11 mouse cellular contexts compared by ENCODE assay signal in the genomic region with DNA sequence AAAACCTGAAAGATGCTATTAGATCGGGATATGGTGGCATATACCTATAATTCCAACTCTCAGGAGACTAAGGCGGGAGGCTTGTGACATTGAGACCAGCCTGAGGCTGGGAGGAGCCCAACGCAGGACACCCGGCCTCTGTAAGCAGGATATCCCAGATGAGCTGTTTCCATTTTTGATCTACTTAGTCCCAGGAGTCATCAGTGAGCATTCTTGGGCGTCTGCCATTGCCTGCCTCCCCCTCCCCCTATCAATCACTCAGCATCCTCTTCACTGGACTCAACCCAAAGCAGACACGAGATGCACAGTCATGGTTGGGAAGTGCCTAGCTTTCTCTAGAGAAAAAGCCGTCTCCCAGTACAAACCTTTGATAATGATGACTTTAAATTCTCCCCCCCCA.
A peak's percentile ranks its signal among the peaks of the same experiment; 100 is the strongest.
DNase-seq lines count a peak whose midpoint lies in the region; ATAC-seq and TF ChIP-seq lines count a peak whose summit lies in the region.
"Had no signal": no experiment of that assay in that cellular context is flagged by ENCODE, and none has a peak within 500 bp of the region (broad histone marks: within the 10 kb centered on the region; RNA-seq: fewer than 3 reads in every experiment).

No protein-coding gene starts in this region.

- H3K36me3 ChIP-seq in heart, embryonic 10.5 days: no peaks in the 10 kb centered on the region
- no peaks in the 10 kb centered on the region for H3K36me3 ChIP-seq in C2C12 (ENCODE audit: control insufficient read depth, insufficient read depth)
- no peaks in the 10 kb centered on the region for H3K36me3 ChIP-seq in liver, embryonic 12.5 days
- H3K36me3 ChIP-seq: intestine, embryonic 15.5 days; limb, embryonic 15.5 days had no signal

- 47% methylated on average over 7 of the region's 7 CpGs for WGBS in heart, embryonic 10.5 days
- WGBS in liver, embryonic 12.5 days (ENCODE audit: insufficient replicate concordance): 54% methylated on average over 7 of the region's 7 CpGs

- no peak overlapping the region for H3ac ChIP-seq in C2C12 (ENCODE audit: control insufficient read depth, insufficient read length, low read depth)

- no peaks in the 10 kb centered on the region for H3K79me3 ChIP-seq in C2C12 (ENCODE audit: low read depth)

- H3K9ac ChIP-seq in liver, embryonic 12.5 days: no peak overlapping the region
- H3K9ac ChIP-seq: intestine, embryonic 15.5 days; limb, embryonic 15.5 days had no signal

- H3K27me3 ChIP-seq in heart, embryonic 10.5 days (ENCODE audit: insufficient read depth, poor library complexity, severe bottlenecking): no peaks in the 10 kb centered on the region; the same call in 1 of the 2 replicates
- no peaks in the 10 kb centered on the region for H3K27me3 ChIP-seq in C2C12 (ENCODE audit: control insufficient read depth, insufficient read depth, insufficient read length)
- peaks cover 20% of the 10 kb centered on the region for H3K27me3 ChIP-seq in liver, embryonic 12.5 days (replicated peaks)
- H3K27me3 ChIP-seq: intestine, embryonic 15.5 days; limb, embryonic 15.5 days had no signal

- peak; percentile 97 for DNase-seq in heart, adult 11 months
- DNase-seq in heart, embryonic 10.5 days (ENCODE audit: low spot score): no peak
- DNase-seq in adrenal gland, postnatal 36 days: peak; percentile 62 to 75
- DNase-seq in kidney, postnatal 25 days: peak; percentile 71 to 76
- no peak for DNase-seq in ovary, postnatal 14 days (ENCODE audit: low spot score)
- no peak for DNase-seq in cerebellum, adult 9-10 months

- no peak overlapping the region for H3K27ac ChIP-seq in heart, embryonic 10.5 days
- H3K27ac ChIP-seq in liver, embryonic 12.5 days: no peak overlapping the region
- H3K27ac ChIP-seq: intestine, embryonic 15.5 days; limb, embryonic 15.5 days had no signal

- no peaks in the 10 kb centered on the region for H3K79me2 ChIP-seq in C2C12 (ENCODE audit: control insufficient read depth, insufficient read depth)

- H3K4me2 ChIP-seq in liver, embryonic 12.5 days: no peak overlapping the region
- H3K4me2 ChIP-seq: intestine, embryonic 15.5 days; limb, embryonic 15.5 days had no signal

- no peaks in the 10 kb centered on the region for H3K9me3 ChIP-seq in heart, embryonic 10.5 days
- H3K9me3 ChIP-seq in liver, embryonic 12.5 days (replicated peaks): no peaks in the 10 kb centered on the region
- H3K9me3 ChIP-seq: intestine, embryonic 15.5 days; limb, embryonic 15.5 days had no signal

- no peaks in the 10 kb centered on the region for H3K4me1 ChIP-seq in heart, embryonic 10.5 days
- H3K4me1 ChIP-seq in liver, embryonic 12.5 days: no peaks in the 10 kb centered on the region
- H3K4me1 ChIP-seq: intestine, embryonic 15.5 days; limb, embryonic 15.5 days had no signal

- ATAC-seq in liver, embryonic 12.5 days: no peak
- ATAC-seq: activated CD4-positive, CD25-positive, alpha-beta regulatory T cell, adult 4 months; intestine, embryonic 15.5 days had no signal

- no peak overlapping the region for H3K4me3 ChIP-seq in heart, embryonic 10.5 days
- H3K4me3 ChIP-seq in C2C12 (ENCODE audit: insufficient read depth, poor library complexity, severe bottlenecking): no peak overlapping the region
- H3K4me3 ChIP-seq in liver, embryonic 12.5 days: no peak overlapping the region
- H3K4me3 ChIP-seq: intestine, embryonic 15.5 days; limb, embryonic 15.5 days had no signal

- no peak for TF ChIP-seq CTCF in C2C12 (IDR thresholded peaks at IDR 0.05; ENCODE audit: control insufficient read depth, insufficient read depth, insufficient read length)

TF ChIP-seq in C2C12, 6 proteins besides CTCF, POLR2A, EP300 and RAD21:
- TF ChIP-seq MAX (IDR thresholded peaks at IDR 0.05): peak; percentile 26
- no peak for TF ChIP-seq USF1 (IDR thresholded peaks at IDR 0.05; ENCODE audit: low read depth)
- TF ChIP-seq MYOD1 (IDR thresholded peaks at IDR 0.05; ENCODE audit: control insufficient read depth, insufficient read length, low read depth): no peak

Comparison
In these comparisons a context has a peak if more than half of its experiments do, and no peak if none do; other contexts are left out.
1. DNase-seq: peak in heart, adult 11 months (single experiment), adrenal gland, postnatal 36 days (2 of 2) and kidney, postnatal 25 days (2 of 2); none in heart, embryonic 10.5 days (single experiment), ovary, postnatal 14 days (single experiment) and cerebellum, adult 9-10 months (single experiment).